Mouse (Mus musculus) C2C12 (cell line): ENCODE measurements around the gene Pqlc2.

Experiments used
- CEBPB ChIP-seq: IDR thresholded peaks from one replicate; pipeline ENCODE4 v1.6.1; 2011; ENCODE audit warnings: low read depth, mild to moderate bottlenecking, control low read depth, moderate library complexity
- CTCF ChIP-seq: IDR thresholded peaks from one replicate; pipeline ENCODE4 v1.5.1; 2011; ENCODE audit not compliant: control insufficient read depth, insufficient read depth, insufficient read length
- MAX ChIP-seq: IDR thresholded peaks from one replicate; pipeline ENCODE4 v1.6.1; 2011; ENCODE audit warnings: mild to moderate bottlenecking, control low read depth
- MYOG ChIP-seq: IDR thresholded peaks from one replicate; pipeline ENCODE4 v1.6.1; 2011; ENCODE audit not compliant: control insufficient read depth, insufficient read length; ENCODE audit errors: extremely low read depth
- USF1 ChIP-seq: IDR thresholded peaks from one replicate; pipeline ENCODE4 v1.6.1; 2011; ENCODE audit warnings: low read depth, mild to moderate bottlenecking, control low read depth, moderate library complexity

DNA sequence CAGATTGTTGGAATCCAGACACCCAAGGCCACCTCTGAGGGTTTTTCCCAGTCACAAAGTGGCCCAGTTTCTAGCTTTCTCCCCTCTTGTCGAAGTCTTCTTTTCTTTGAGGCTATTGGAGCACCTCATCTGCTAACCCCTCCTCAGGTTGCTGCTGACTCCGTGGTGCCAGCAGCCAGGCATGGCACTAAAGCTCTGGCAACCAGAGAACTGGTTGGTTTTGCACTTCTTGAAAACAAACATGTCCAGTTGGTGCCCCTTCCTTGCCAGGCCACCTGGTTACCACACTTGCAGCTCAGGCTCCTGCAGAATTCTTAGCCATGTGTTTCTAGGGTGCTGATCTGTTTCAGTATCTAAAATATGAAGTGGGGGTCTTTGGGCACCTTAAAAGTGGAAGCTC, 65.0 kb downstream of the Pqlc2 start:
- TF ChIP-seq CTCF = no peak
- no peak for TF ChIP-seq MAX
- TF ChIP-seq CEBPB = no peak
- TF ChIP-seq USF1 = no peak
- no peak for TF ChIP-seq MYOG
